Mouse (Mus musculus) intestine, embryonic 15.5 days (tissue): ENCODE measurements around the gene Igsf21. TPM values are rescaled to one million over a fixed set of nuclear protein-coding genes. Genes with fewer than 3 reads are reported as not detected.

Source experiments
- ATAC-seq: fragments of 200-750 bp; cut with Nextera tagmentation; 2 replicates; pipeline ENCODE4 v1.8.0; 2017; ENCODE audit warnings: moderate TSS enrichment, moderate library complexity
- H3K27ac ChIP-seq: fragments of 300-500 bp; sonication (generic); 2 replicates; pipeline ENCODE4 v1.5.1; 2015; ENCODE audit warnings: mild to moderate bottlenecking, inconsistent platforms
- H3K27me3 ChIP-seq: fragments of 300-500 bp; sonication (generic); replicated peaks from 2 replicates; pipeline ENCODE4 v1.6.1; 2015; ENCODE audit warnings: inconsistent platforms
- H3K36me3 ChIP-seq: fragments of 300-500 bp; sonication (generic); 2 replicates; pipeline ENCODE4 v1.6.1; 2015; ENCODE audit warnings: inconsistent platforms
- H3K4me1 ChIP-seq: fragments of 300-500 bp; sonication (generic); replicated peaks from 2 replicates; pipeline ENCODE4 v1.6.1; 2015; ENCODE audit warnings: inconsistent platforms
- H3K4me2 ChIP-seq: fragments of 300-500 bp; sonication (generic); replicated peaks from 2 replicates; pipeline ENCODE4 v1.6.1; 2015; ENCODE audit warnings: mild to moderate bottlenecking, inconsistent platforms
- H3K4me3 ChIP-seq: fragments of 300-500 bp; sonication (generic); replicated peaks from 2 replicates; pipeline ENCODE4 v1.5.1; 2015; ENCODE audit warnings: inconsistent platforms
- H3K9ac ChIP-seq: fragments of 300-500 bp; sonication (generic); 2 replicates; pipeline ENCODE4 v1.6.1; 2015; ENCODE audit warnings: inconsistent platforms
- H3K9me3 ChIP-seq: fragments of 300-500 bp; sonication (generic); 2 replicates; pipeline ENCODE4 v1.6.1; 2016; ENCODE audit warnings: inconsistent platforms
- WGBS: fragments of 180-500 bp; shearing (Covaris S2); methylation state at CpG from one replicate; pipeline ENCODE4 v1.1.7; 2015; 5-methylcytosine and 5-hydroxymethylcytosine counted together
- polyA plus RNA-seq: library from polyadenylated mRNA; unstranded; fragments of >200 nt; fragmentation: Nextera tagmentation; extraction: Ambion mirVana; gene quantifications from 2 replicates; pipeline ENCODE4 v1.2.1, GENCODE M21; 2015

The Igsf21 gene
- polyA plus RNA-seq, 1 experiment from 2014 or later = 1.3 TPM

DNA sequence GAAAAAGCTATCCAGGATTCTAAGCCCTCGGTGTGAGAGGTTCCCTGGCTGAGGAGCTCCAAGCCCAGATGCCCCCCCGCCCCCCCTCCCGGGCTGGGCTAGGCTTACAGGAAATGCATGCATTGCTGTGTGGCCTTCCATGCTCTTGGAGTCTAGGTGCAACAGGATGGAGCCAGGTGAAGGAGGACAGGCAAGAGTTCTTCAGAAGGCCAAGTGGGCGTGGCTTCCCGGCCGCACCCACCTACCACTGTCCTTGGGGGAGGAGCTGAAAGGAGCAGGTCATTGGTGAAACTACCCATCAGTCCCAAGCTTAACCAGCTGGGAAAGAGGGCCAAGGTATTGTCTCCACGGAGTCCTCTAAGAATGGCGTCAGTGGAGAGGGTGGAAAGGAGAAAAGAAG lies 1.8 kb upstream of the Igsf21 start:
- H3K4me1 ChIP-seq = 0 out of 2 replicates have a peak, but pooled peaks cover 4% of the 10 kb centered on the region
- H3K27me3 ChIP-seq = peaks cover 69% of the 10 kb centered on the region
- 10% methylated on average over 8 of the region's 8 CpGs for WGBS

DNA sequence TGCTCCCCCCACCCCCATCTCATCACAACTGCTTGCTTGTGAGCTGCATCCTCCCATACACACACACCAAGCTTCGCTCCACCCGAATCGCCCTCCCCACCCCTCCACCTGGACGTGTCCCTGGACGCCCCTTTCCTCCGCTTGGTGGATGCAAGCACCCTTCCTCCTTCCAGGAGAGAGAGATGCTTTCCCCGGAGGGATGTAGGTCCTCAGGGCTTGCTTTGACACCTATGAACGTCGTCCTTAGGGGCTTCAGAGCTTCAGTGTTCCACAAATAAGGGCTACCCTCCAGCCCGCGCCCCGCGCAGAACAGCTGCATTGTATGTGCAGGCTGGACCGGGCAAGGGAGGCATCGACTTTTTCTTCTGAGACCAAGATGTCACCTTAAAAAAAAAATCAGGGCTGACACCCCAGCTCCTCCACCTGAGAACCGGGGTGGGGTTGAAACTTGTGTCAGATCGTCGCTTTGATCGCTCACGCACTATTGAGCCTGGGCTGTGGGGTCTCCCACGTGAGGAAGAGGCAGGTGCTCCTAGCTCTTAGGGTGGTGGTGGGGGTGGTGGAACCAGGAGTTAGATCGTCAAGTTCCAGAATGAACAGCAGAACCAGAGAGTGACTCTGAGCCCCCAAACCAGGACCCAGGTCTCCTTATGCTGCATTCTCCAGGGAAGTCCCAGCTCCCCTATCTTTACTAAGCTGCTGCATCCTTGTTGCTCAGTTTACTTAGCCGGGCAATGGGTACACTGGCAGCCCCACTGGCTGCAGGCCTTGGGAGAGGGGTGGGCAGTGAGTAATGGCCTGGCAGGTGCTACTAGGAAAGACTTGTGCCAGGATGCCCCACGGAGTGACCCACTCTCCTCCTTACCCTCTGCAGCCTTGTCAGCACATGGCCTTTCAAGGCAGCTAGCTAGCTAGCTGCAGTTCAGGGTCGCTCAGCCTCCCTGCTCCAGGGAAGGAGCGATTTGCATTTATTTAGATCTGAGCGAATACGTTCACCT lies 721 bp upstream of the Igsf21 start:
- Histone ChIP-seq H3K27ac (no peak overlapping the region), H3K9me3 (no peaks in the 10 kb centered on the region), H3K4me1 (0 out of 2 replicates have a peak, but pooled peaks cover 4% of the 10 kb centered on the region), H3K4me2 (peak overlapping the region; percentile 49), H3K27me3 (peaks cover 77% of the 10 kb centered on the region), H3K36me3 (no peaks in the 10 kb centered on the region), H3K4me3 (0 out of 2 replicates have a peak overlapping the region, but pooled peaks have one; percentile 20), H3K9ac (no peak overlapping the region)
- no peak for ATAC-seq
- WGBS = 12% methylated on average over 28 of the region's 28 CpGs

More for the DNA sequence above, 1.8 kb upstream of the Igsf21 start:
- H3K4me3 ChIP-seq = no peak overlapping the region
- H3K4me2 ChIP-seq = no peak overlapping the region
- H3K9me3 ChIP-seq = no peaks in the 10 kb centered on the region
- H3K9ac ChIP-seq = no peak overlapping the region
- no peaks in the 10 kb centered on the region for H3K36me3 ChIP-seq
- H3K27ac ChIP-seq = no peak overlapping the region
- no peak for ATAC-seq

DNA sequence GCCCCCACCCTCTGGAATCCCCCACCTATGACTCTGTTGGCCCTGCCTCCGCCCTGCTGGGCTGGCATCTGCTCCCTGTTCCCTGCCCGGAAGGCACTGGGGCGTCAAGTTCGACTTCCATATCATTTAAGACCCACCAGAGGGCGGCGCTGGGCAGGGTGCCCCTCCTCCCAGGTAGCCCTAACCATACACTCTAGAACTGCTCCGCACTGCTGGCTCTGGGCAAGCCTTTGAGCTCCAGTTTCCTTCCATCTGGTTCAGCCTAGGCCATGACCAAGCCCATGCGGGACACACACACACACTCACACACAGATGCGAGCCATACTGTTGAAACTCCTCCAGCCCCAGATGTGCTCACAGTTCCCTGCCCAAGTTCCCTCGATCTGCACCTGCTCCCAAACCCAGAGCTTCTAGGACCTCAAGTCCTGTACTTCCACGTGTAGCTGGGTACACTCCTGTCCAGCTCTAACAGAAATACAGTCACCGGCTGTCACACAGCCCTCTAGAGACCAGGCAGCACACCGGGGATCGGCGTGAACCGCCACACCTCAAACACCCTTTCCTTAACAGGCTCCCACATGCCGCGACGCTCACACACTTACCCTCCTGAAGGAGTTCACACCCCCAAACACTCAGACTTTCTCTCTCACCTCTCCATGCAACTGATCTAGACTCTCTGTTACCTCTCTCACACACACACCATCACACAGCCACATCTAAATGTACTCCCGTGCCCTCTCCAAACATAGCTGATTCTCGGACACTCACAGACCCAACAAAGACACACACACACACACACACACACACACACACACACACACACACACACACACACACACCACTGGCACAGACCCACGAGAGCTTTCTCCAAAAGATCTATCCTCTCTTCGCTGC lies 1.1 kb downstream of the Igsf21 start:
- H3K27me3 ChIP-seq = peaks cover 76% of the 10 kb centered on the region
- 5% methylated on average over 23 of the region's 23 CpGs for WGBS
- no peaks in the 10 kb centered on the region for H3K9me3 ChIP-seq
- ATAC-seq = no peak
- H3K9ac ChIP-seq = no peak overlapping the region
- H3K4me2 ChIP-seq = peak overlapping the region; percentile 49
- H3K4me1 ChIP-seq = 0 out of 2 replicates have a peak, but pooled peaks cover 4% of the 10 kb centered on the region
- peak overlapping the region; percentile 20; the same call in 1 of the 2 replicates for H3K4me3 ChIP-seq
- no peak overlapping the region for H3K27ac ChIP-seq
- no peaks in the 10 kb centered on the region for H3K36me3 ChIP-seq

DNA sequence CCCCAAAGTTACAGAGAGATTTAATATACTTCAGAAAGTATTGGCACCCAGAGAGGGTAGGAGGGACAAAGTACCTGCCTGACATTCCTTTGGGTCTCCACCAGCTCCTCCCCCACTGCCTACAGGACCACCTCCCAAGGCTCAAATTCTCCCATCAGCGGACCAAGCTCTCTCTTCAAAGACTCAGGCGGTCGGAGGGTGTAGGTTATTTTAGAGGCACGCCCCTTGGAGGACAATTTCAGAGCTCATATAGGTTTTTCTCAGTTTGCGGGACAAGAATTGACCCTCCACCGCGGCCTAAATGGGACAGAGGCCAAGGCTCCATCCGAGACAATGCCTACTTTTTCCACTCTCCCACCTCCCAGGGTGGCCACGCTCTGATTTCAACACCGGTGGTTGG lies 1.7 kb downstream of the Igsf21 start:
- peaks cover 75% of the 10 kb centered on the region for H3K27me3 ChIP-seq
- H3K4me1 ChIP-seq = 0 out of 2 replicates have a peak, but pooled peaks cover 4% of the 10 kb centered on the region
- H3K9ac ChIP-seq = no peak overlapping the region
- no peak for ATAC-seq
- 2% methylated on average over 10 of the region's 10 CpGs for WGBS
- no peaks in the 10 kb centered on the region for H3K36me3 ChIP-seq
- no peaks in the 10 kb centered on the region for H3K9me3 ChIP-seq
- no peak overlapping the region for H3K4me2 ChIP-seq
- H3K4me3 ChIP-seq = no peak overlapping the region
- H3K27ac ChIP-seq = no peak overlapping the region

DNA sequence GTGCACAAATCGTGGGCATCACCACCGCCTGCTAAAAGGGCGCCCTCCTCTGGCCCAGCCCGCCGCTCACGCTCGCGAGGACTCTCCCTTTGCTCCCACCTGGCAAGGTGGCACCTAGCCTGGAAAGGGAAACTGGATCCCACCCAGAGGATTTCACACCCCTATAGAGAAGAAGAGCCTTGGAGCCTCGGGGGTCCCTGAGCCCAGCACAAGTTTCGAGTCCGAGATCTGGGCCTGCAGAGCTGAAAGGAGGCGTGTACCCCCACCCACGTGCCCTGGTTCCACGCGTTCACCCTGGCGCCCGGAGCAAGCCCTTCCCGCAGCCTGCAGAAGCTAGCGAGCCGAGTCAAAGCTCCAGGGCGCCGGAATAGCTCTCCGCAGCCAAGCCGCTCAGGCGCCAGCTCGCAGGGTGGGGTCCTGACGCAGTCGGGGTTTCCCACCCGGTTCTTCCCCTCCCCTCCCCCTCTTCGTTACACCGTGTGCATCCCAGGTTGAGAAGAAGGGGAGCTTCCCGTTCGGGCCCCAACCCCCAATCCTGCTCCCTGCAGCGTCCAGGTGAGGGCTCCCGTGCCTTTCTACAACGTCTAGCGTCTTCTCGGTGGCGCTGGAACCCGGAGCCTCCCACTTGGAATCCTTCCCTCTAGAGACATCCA lies 2.3 kb downstream of the Igsf21 start:
- no peak overlapping the region for H3K9ac ChIP-seq
- H3K36me3 ChIP-seq = no peaks in the 10 kb centered on the region
- 1% methylated on average over 40 of the region's 40 CpGs for WGBS
- peaks cover 69% of the 10 kb centered on the region for H3K27me3 ChIP-seq
- no peak overlapping the region for H3K27ac ChIP-seq
- H3K9me3 ChIP-seq = no peaks in the 10 kb centered on the region
- no peak overlapping the region for H3K4me3 ChIP-seq
- ATAC-seq = no peak
- H3K4me2 ChIP-seq = no peak overlapping the region
- H3K4me1 ChIP-seq = 0 out of 2 replicates have a peak, but pooled peaks cover 4% of the 10 kb centered on the region

DNA sequence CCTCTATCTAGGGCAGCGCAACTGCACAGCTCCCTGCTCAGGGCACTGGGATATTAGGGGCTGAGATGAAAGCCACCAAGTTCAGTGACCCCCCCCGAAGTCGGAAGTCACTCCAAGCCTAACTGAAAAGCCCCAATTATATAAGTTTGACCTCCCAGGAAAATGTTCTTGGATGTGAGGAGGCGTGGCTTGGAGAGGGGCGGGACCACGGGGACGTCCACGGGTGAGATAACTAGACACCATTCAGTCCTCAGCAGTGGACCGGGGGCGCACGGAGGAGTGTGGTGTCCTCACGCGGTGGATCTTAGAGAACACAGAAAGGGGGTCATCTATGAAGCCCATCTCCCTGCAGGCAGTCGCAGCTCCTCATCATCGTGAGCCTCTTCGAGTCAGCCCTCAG lies 3.4 kb downstream of the Igsf21 start:
- no peak overlapping the region for H3K4me3 ChIP-seq
- H3K27me3 ChIP-seq = peaks cover 60% of the 10 kb centered on the region
- H3K9ac ChIP-seq = no peak overlapping the region
- WGBS = 15% methylated on average over 16 of the region's 16 CpGs
- no peak overlapping the region for H3K27ac ChIP-seq
- H3K9me3 ChIP-seq = no peaks in the 10 kb centered on the region
- 0 out of 2 replicates have a peak, but pooled peaks cover 4% of the 10 kb centered on the region for H3K4me1 ChIP-seq
- no peak overlapping the region for H3K4me2 ChIP-seq
- no peak for ATAC-seq
- no peaks in the 10 kb centered on the region for H3K36me3 ChIP-seq

DNA sequence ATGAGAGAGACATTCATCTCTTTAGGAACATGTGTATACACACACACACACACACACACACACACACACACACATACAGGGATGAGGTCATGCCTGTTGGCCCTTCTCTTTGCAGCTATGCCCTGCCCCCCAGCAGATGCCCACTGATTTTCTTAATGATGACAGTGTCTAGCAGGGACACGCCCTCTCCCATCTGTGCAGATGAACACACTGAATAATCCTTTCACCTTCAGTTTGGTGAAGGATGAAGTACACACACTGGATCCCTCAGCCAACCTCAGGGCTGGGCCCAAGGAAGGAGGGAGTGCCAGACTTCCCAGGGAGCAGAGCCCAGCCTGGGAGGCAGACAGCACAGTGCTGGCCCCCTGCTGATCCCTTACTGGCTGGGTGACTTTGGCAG lies 4.3 kb downstream of the Igsf21 start:
- no peaks in the 10 kb centered on the region for H3K36me3 ChIP-seq
- H3K9me3 ChIP-seq = no peaks in the 10 kb centered on the region
- no peak for ATAC-seq
- 63% methylated on average over 1 of the region's 1 CpGs for WGBS
- no peak overlapping the region for H3K27ac ChIP-seq
- H3K4me1 ChIP-seq = 0 out of 2 replicates have a peak, but pooled peaks cover 4% of the 10 kb centered on the region
- no peak overlapping the region for H3K4me3 ChIP-seq
- peaks cover 52% of the 10 kb centered on the region for H3K27me3 ChIP-seq
- no peak overlapping the region for H3K9ac ChIP-seq
- no peak overlapping the region for H3K4me2 ChIP-seq

DNA sequence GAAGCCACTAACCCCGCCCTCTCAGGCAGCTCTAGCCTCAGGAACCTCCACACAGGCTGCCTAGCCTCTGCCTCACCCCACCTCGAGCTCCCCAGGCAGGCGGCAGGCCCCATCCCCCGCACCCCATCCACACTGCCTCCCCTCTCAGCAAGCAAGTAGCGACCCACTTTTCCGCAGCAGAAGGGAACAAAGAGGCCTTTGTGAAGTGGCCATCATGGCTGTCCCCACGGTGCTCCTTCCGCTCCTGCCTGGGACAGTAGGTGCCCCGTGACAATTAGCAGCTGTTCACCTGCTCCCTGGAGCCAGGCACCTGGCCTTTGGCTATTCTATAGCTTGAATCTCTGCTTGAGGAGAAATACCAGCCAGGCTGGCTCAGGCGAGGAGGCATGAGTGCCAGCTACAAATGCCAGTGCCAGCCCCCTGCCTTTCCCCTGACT lies 9.3 kb downstream of the Igsf21 start:
- no peak for ATAC-seq
- no peak overlapping the region for H3K4me3 ChIP-seq
- H3K27me3 ChIP-seq = peaks cover 2% of the 10 kb centered on the region
- H3K36me3 ChIP-seq = no peaks in the 10 kb centered on the region
- WGBS = 17% methylated on average over 10 of the region's 10 CpGs
- H3K4me1 ChIP-seq = no peaks in the 10 kb centered on the region
- no peak overlapping the region for H3K27ac ChIP-seq
- no peak overlapping the region for H3K9ac ChIP-seq
- no peak overlapping the region for H3K4me2 ChIP-seq
- no peaks in the 10 kb centered on the region for H3K9me3 ChIP-seq

DNA sequence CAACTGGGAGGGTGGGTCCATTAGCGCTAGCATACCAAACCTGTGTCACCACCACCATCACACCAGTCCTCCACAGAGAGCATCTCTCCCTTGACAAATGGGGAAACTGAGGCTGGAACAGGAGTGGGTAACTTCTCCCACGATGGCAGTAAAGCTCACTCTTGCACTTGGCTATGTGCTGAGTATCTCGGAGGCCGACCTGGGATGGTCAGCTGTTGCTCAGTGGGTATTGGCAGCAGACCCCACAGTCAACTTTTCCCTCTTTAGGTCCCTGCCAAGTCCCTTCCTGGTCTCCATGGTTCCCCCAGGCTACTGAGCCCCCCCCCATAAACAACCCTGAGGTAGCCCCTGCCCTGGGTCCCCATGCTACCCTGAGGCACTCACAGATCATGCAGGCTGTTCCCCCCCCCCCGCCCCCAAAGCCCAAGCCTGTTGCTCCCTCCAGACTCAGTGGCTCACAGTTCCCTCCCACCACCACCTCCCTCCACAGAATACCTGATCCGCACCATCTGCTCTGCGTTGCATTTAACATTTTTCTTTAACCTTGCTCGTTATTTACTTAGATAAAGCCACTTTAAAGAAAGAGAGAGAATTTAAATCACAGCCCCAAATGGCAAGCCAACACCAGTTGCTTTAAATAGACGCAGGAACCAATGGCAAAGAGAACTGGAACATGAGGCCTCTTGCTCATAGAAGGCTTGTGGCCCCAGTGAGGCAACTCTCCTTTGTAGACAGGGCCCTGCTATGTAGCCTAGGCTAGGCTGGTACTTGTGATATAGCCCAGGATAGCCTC lies 11.0 kb downstream of the Igsf21 start:
- H3K36me3 ChIP-seq = no peaks in the 10 kb centered on the region
- no peak overlapping the region for H3K4me2 ChIP-seq
- no peaks in the 10 kb centered on the region for H3K27me3 ChIP-seq
- no peaks in the 10 kb centered on the region for H3K9me3 ChIP-seq
- no peak overlapping the region for H3K4me3 ChIP-seq
- WGBS = 72% methylated on average over 9 of the region's 9 CpGs
- H3K9ac ChIP-seq = no peak overlapping the region
- no peaks in the 10 kb centered on the region for H3K4me1 ChIP-seq
- no peak for ATAC-seq
- H3K27ac ChIP-seq = no peak overlapping the region

DNA sequence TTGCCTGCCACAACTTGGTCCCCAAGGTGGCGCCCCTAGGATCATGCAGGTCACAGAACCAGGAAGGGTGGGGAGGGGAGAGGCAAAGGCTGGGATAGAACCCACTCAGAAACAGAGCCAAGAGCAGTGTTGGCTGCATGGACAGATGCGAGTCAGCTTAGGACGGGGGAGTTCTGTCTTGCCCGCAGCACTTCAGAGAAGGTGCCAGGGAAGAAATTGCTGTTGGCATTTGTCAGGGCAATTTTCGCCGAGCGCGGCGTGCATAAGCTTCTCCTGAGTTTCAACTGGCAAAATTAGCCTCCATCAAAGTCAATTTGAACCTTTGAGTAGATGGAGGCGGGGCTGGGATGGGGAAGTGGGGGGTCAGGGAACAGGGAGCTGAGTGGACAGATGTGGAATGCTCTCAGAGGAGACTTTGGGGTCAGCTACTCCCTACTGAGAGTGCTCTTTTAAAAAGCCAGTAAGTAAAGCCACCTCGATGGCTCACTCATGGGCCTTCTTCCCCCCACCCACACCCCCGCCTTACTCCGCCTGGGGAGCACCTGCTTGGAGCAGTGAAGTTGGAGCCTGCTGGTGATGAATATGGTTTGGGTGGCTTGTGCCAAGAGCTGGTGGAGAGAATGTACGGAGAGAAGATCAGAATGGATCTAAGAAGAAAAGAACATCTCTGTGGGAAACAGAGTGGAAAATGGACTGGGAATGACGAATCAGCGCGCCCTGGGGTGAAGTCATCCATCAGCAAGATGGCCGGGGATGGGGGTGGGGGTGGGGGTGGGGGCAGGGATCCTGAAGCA lies 12.0 kb downstream of the Igsf21 start:
- no peaks in the 10 kb centered on the region for H3K4me1 ChIP-seq
- no peak overlapping the region for H3K4me2 ChIP-seq
- H3K4me3 ChIP-seq = no peak overlapping the region
- no peak for ATAC-seq
- WGBS = 73% methylated on average over 18 of the region's 18 CpGs
- no peak overlapping the region for H3K27ac ChIP-seq
- H3K9ac ChIP-seq = no peak overlapping the region
- no peaks in the 10 kb centered on the region for H3K9me3 ChIP-seq
- H3K36me3 ChIP-seq = no peaks in the 10 kb centered on the region
- H3K27me3 ChIP-seq = no peaks in the 10 kb centered on the region
